Mouse (Mus musculus) embryonic facial prominence, embryonic 10.5 days (tissue): ENCODE results near the gene Ppp1r21. TPM values are rescaled to one million over a fixed set of nuclear protein-coding genes. Genes with fewer than 3 reads are reported as not detected.

Experiments used
- DNase-seq: peaks from one replicate; pipeline ENCODE4 v3.0.0-alpha.2; 2017; ENCODE audit warnings: low spot score
- H3K27ac ChIP-seq: fragments of 300-500 bp; sonication (generic); replicated peaks from 2 replicates; pipeline ENCODE4 v1.5.1; 2016; ENCODE audit warnings: mild to moderate bottlenecking
- H3K27me3 ChIP-seq: fragments of 300-500 bp; sonication (generic); replicated peaks from 2 replicates; pipeline ENCODE4 v1.6.1; 2016; ENCODE audit warnings: low read depth, mild to moderate bottlenecking; ENCODE audit not compliant: poor library complexity, severe bottlenecking
- H3K36me3 ChIP-seq: fragments of 300-500 bp; sonication (generic); replicated peaks from 2 replicates; pipeline ENCODE4 v1.6.1; 2016; ENCODE audit warnings: mild to moderate bottlenecking, moderate library complexity
- H3K4me1 ChIP-seq: fragments of 300-500 bp; sonication (generic); 2 replicates; pipeline ENCODE4 v1.6.1; 2016
- H3K4me3 ChIP-seq: fragments of 300-500 bp; sonication (generic); 2 replicates; pipeline ENCODE4 v1.5.1; 2016; ENCODE audit warnings: mild to moderate bottlenecking, moderate library complexity
- H3K9me3 ChIP-seq: fragments of 300-500 bp; sonication (generic); 2 replicates; pipeline ENCODE4 v1.6.1; 2016; ENCODE audit warnings: mild to moderate bottlenecking
- WGBS: fragments of 180-500 bp; shearing (Covaris S2); methylation state at CpG from one replicate; pipeline ENCODE4 v1.1.7; 2016; 5-methylcytosine and 5-hydroxymethylcytosine counted together
- polyA plus RNA-seq: library from polyadenylated mRNA; unstranded; fragments of >200 nt; fragmentation: Nextera tagmentation; extraction: Ambion mirVana; gene quantifications from 2 replicates; pipeline ENCODE4 v1.2.1, GENCODE M21; 2016

Ppp1r21 gene
- polyA plus RNA-seq, 1 experiment from 2014 or later: 17.9 TPM

DNA sequence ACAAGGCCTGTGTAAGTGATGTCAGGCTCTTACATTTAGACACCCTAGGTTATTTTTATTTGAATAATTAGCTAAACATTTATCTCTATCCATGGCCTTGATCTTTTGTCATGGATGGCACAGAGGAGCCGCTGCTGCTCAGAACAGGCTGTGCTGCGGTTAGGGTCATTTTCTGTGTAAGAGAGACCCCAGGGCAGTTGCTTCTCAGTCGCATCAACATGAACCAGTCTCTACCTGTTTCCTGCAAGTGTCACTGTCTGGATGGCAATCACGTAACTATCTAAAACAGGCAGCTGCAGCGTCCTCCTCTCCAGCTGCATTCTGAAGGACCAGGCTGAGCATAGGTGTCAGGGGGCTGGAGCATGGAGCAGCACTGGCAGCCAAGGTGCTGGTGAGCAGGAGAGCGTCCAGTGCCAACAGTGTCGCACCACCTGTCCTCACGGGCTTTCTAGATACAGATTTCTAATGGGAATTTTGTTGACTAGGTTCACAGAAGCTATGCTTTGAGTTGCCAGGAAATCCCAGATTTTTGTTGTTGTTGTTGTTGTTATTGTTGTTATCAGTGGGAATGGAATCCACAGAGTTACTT lies 8.0 kb downstream of the Ppp1r21 start:
- no peak overlapping the region for H3K27ac ChIP-seq
- DNase-seq: no peak
- WGBS: 92% methylated on average over 8 of the region's 8 CpGs

DNA sequence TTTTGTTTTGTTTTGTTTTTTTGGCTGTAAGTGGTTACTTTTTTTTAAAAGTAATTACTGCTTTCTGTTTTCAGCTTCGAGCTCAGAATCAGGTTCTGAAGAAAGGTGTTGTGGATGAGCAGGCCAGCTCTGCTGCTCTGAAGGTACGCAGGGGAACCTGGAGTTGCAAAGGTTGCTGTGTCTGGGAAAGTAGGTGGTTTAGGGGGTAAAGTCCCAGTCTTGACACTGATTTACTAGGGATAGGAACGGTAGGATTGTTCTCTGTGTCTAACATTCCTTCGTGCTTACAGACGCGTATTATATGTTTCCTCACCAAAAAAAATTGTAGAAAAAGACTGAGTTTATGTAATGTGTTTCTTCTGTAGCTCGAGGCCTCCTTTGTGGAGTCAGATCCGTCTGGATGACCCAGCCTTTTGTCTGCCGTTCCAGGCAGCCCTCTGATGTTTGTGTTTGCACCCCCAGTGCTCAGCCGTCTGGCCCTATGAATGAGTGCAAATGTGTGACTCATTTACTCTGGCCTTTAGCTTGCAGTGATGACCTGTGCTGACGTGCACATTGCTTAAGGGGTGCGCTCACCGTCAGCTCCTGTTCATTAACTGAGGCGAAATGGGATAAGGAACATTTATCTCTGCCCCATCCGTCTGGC lies 13.0 kb downstream of the Ppp1r21 start:
- H3K4me3 ChIP-seq: no peak overlapping the region
- no peaks in the 10 kb centered on the region for H3K27me3 ChIP-seq
- H3K4me1 ChIP-seq: peaks cover 10% of the 10 kb centered on the region
- WGBS: 36% methylated on average over 15 of the region's 15 CpGs
- peak; percentile 40 for DNase-seq
- H3K27ac ChIP-seq: peak overlapping the region; percentile 63
- H3K9me3 ChIP-seq: no peaks in the 10 kb centered on the region
- peaks cover 31% of the 10 kb centered on the region for H3K36me3 ChIP-seq

More for the DNA sequence above, 8.0 kb downstream of the Ppp1r21 start:
- Histone ChIP-seq H3K4me3 (no peak overlapping the region), H3K4me1 (peaks cover 7% of the 10 kb centered on the region), H3K27me3 (no peaks in the 10 kb centered on the region), H3K36me3 (no peaks in the 10 kb centered on the region; the same call in 1 of the 2 replicates), H3K9me3 (no peaks in the 10 kb centered on the region)

DNA sequence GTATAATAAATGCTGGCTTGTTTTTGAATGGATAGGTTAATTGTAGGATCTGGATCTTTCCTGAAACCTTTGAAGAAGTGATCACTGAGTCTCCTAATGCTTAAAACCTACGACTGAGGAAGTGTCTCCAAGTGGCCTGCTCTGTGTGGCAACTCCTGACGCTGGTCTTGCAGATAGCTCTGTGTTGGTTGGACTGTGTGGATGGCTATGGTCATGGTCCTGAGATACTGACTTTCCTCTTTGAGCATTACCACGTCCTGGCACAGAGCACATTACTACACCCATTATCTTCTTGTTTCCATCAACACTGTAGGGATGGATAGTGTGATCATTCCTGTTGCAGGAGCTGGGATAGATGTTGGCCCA lies 13.5 kb downstream of the Ppp1r21 start:
- H3K27me3 ChIP-seq: no peaks in the 10 kb centered on the region
- peaks cover 10% of the 10 kb centered on the region for H3K4me1 ChIP-seq
- no peaks in the 10 kb centered on the region for H3K9me3 ChIP-seq
- no peak overlapping the region for H3K4me3 ChIP-seq
- WGBS: 73% methylated on average over 3 of the region's 3 CpGs
- H3K36me3 ChIP-seq: peaks cover 34% of the 10 kb centered on the region
- no peak for DNase-seq
- H3K27ac ChIP-seq: peak overlapping the region; percentile 63; the same call in 1 of the 2 replicates

DNA sequence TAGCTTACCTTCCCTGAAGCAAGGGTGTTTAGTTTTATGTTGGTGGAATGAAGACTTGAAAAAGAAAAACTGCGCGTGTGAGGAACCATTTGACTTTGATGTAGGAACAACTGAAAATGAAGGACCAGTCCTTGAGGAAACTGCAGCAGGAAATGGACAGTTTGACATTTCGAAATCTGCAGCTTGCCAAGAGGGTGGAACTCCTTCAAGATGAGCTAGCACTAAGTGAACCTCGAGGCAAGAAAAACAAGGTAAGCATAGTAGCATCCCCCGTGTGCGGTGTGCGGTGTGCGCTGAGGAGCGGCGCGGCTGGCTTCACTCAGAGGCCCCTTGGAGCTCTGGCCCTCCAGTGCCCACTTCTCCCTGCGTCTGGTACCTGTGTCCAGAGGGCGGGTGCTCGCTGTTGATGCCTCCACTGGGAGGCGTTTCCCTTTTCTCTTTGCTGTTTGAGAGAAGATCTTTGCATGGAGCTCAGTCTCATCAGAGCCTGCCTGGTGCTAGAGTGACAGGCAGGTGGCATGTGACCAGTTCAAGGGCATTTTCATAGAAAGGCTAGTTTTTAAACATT lies 15.4 kb downstream of the Ppp1r21 start:
- WGBS: 90% methylated on average over 15 of the region's 15 CpGs
- Histone ChIP-seq H3K4me3 (no peak overlapping the region), H3K4me1 (peaks cover 10% of the 10 kb centered on the region), H3K36me3 (peaks cover 49% of the 10 kb centered on the region), H3K9me3 (no peaks in the 10 kb centered on the region), H3K27me3 (no peaks in the 10 kb centered on the region), H3K27ac (no peak overlapping the region)
- DNase-seq: no peak

DNA sequence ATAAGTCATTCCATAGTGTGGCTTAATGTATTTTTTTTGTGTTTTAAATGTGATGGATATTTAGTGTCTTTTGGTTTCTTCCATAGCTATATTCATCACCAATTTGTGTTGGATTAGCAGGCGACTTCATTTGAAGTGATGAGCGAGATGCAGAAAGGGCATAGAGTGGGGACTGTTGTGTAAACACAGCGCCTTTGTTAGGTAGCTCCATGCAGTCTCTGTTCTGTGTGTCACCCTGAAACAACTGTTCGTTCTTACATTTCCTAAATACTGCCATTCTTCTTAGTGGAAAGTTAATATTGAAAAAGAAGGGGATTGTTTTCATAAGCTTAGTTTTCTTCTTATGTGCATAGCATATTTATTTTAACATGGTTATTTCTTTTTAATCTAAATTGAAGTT lies 16.8 kb downstream of the Ppp1r21 start:
- no peak for DNase-seq
- no peak overlapping the region for H3K27ac ChIP-seq
- WGBS: 81% methylated on average over 4 of the region's 4 CpGs
- no peak overlapping the region for H3K4me3 ChIP-seq
- H3K36me3 ChIP-seq: peaks cover 49% of the 10 kb centered on the region
- no peaks in the 10 kb centered on the region for H3K9me3 ChIP-seq
- no peaks in the 10 kb centered on the region for H3K27me3 ChIP-seq
- peaks cover 16% of the 10 kb centered on the region for H3K4me1 ChIP-seq

DNA sequence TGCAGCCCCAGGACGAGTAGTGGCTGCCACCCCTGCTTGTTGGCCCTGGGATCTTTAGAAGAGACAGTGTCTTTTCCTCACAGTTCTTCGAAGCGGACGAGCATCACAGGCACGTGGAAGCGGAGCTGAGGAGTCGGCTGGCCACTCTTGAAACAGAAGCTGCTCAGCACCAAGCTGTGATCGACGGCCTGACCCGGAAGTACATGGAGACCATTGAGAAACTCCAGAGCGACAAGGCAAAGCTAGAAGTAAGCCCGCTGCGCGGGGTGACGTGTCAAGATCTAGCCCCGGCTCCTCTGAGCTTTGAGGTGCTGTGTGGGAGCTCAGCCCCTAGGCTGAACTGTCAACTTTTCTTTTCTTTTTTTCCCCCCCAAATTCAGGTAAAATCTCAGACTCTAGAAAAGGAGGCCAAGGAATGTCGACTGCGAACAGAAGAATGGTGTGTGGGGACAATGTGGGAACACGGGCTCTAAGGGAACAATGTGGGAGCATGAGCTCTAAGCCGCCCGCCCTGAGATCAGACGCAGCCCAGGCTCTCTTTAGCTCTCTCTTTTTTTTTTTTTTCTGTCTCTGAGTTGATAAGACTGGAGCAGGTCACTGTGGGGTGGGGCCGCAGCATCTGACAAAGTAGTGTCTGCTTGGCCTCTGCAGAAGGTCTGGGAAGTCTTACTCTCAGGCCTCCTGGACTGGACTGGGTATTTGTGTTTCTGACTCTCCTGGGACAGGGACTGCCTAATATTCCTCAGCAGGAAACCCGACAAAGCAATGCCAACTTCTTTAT lies 19.7 kb downstream of the Ppp1r21 start:
- no peak overlapping the region for H3K27ac ChIP-seq
- peaks cover 44% of the 10 kb centered on the region for H3K36me3 ChIP-seq
- H3K9me3 ChIP-seq: no peaks in the 10 kb centered on the region
- no peaks in the 10 kb centered on the region for H3K27me3 ChIP-seq
- peaks cover 26% of the 10 kb centered on the region for H3K4me1 ChIP-seq
- no peak overlapping the region for H3K4me3 ChIP-seq
- no peak for DNase-seq
- 89% methylated on average over 24 of the region's 24 CpGs for WGBS

DNA sequence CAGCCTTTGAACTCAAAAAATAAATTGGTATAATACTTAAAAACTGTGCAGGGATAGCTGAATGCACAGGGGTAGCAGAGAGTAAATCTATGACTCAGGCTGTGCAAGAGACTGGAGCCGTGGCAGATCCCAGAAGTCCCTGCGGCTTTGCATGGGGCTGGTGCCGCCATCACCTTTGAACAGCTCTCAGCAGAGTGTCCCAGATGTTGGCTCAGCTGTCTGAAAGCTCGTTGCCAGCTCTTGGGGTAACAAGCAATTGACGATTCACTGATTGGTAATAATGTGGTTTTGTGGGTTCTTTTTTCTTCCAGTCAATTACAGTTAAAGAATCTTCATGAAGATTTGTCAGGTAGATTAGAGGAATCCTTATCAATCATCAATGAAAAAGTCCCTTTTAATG lies 20.4 kb downstream of the Ppp1r21 start:
- 77% methylated on average over 5 of the region's 5 CpGs for WGBS
- peaks cover 45% of the 10 kb centered on the region for H3K36me3 ChIP-seq
- H3K27me3 ChIP-seq: no peaks in the 10 kb centered on the region
- no peak overlapping the region for H3K4me3 ChIP-seq
- no peak for DNase-seq
- no peaks in the 10 kb centered on the region for H3K9me3 ChIP-seq
- H3K27ac ChIP-seq: no peak overlapping the region
- peaks cover 26% of the 10 kb centered on the region for H3K4me1 ChIP-seq

DNA sequence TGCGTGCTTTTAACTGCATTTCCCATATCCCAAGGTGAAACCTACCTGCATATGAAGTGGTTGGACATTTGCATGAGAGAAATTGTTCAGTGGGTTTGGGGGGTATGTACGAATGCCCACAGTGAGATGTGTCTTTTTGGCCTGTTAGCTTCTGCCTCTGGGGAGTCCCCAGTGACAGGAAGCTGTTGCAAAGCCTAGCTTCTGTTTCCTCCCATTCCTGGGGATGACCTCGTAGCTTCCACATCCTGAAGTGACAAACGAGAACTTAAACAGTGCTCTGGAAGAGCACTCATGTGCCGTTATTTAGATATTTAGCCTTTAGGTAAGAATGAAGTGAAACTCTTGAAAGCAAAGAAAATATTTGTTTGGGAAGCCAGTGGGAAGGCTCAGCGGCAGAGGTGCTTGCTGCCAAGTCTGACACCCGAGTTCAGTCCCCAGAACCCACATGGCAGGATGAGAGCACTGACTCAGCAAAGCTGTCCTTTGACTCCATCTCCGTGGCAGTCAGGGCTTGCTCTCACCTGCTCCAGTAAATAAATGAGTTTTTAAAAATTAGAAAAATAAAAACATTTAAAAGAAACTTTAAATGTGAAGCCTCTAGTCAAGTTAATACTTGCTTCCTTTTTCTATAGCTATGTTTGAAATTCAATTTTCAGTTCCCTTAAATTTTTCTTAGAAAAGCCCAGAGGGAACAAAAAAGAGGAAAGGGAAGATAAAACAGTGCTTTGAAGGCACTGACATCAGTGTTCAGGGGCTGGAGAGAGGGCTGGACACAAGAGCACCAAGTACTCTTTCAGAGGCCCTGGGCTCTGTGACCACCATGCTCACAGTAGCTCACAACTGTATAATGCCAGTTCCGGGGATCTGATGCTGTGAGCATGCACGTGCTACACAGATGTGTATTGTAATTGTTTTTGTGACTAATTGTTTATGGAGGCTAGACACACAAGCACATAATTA lies 21.3 kb downstream of the Ppp1r21 start:
- Histone ChIP-seq H3K27me3 (no peaks in the 10 kb centered on the region), H3K4me1 (peaks cover 26% of the 10 kb centered on the region), H3K4me3 (no peak overlapping the region), H3K9me3 (no peaks in the 10 kb centered on the region), H3K27ac (no peak overlapping the region), H3K36me3 (peaks cover 43% of the 10 kb centered on the region)
- DNase-seq: no peak
- WGBS: 61% methylated on average over 10 of the region's 10 CpGs

DNA sequence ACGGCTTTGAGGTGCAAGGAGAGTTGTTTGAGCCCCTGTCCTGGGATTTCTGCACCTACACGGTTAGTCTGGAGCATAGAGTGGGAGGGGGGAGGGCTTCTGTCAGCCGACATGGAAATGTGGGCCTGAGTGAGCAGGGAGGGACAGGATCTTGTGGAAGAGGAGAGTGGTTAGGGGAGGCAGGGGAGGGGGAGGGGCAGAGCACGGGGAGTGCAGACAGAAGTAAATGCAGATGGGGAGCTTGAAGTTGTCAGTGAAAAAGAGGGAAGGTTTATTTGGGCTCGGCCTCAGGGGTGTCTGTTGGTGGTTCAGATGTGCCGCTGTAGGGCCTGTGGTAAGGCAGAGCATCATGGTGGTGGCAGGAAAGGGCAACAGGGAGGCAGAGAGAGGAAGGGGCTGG lies 22.6 kb downstream of the Ppp1r21 start:
- Histone ChIP-seq H3K4me1 (peaks cover 26% of the 10 kb centered on the region), H3K27me3 (no peaks in the 10 kb centered on the region), H3K27ac (peak overlapping the region; percentile 61), H3K4me3 (no peak overlapping the region), H3K36me3 (peaks cover 51% of the 10 kb centered on the region), H3K9me3 (no peaks in the 10 kb centered on the region)
- DNase-seq: peak; percentile 61
- 17% methylated on average over 6 of the region's 6 CpGs for WGBS

DNA sequence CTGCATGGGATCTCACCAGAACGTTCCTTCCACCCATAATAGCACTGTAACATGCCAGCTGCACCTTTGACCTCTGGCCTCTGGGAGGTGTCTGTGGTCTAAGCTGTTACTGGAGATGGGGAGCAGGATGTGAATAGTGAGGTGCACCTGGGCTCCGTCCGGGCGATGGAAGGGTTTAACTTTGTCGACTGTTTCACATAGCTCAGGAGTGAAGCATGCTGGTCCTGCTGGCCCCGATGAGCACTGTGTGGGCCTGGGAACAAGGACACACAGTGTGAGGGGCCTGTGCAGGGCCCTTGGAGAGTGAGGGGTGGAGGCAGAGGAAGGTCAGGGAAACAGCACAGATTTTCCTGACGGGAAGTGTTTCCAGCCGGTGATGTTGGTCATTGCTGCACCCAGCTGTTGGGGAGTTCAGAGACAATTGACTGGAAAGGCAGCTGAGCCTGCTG lies 23.1 kb downstream of the Ppp1r21 start:
- Histone ChIP-seq H3K36me3 (peaks cover 47% of the 10 kb centered on the region), H3K27ac (peak overlapping the region; percentile 61), H3K4me1 (peaks cover 26% of the 10 kb centered on the region), H3K9me3 (no peaks in the 10 kb centered on the region), H3K27me3 (no peaks in the 10 kb centered on the region), H3K4me3 (no peak overlapping the region)
- peak; percentile 28 for DNase-seq
- 32% methylated on average over 8 of the region's 8 CpGs for WGBS

DNA sequence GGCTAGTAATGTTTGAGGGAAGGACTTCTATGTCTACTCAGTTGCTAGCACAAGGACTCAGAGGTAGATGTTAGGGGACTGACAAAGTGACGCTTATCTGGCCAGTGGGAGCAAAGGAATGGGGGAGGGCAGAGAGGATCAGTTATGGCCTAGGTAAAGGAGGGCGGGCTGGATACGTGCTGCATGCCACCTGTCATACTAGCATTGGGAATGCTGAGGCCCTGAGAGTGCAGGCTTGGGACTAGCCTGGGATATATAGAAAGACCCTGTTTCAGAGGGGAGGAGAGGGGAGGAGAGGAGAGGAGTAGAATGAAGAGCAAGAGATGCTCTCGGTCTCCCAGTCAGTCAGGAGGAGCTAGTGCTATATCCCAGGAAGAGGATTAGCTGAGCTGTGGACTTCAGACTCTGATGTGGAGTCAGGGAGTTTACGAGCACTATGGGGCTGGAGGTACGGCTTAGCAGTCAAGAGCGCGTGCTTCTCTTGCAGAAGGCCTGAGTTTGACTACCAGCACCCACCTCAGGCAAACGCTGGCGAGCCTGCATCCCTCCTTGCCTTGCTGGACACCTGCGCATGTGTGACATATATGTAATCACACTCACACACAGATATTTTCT lies 23.7 kb downstream of the Ppp1r21 start:
- Histone ChIP-seq H3K9me3 (no peaks in the 10 kb centered on the region), H3K4me1 (peaks cover 26% of the 10 kb centered on the region), H3K4me3 (no peak overlapping the region), H3K36me3 (peaks cover 43% of the 10 kb centered on the region), H3K27ac (peak overlapping the region; percentile 61; the same call in 1 of the 2 replicates), H3K27me3 (no peaks in the 10 kb centered on the region)
- no peak for DNase-seq
- WGBS: 85% methylated on average over 11 of the region's 11 CpGs
